Mouse (Mus musculus) v-Abl transformed pro-B cells (cell line): ENCODE measurements around the gene 4930407I10Rik.

Experiments
- in situ Hi-C, 2 experiments: fragments of 400-800 bp; cut with MboI; formaldehyde crosslinking; loops; one replicate each; pipeline ENCODE4 v1.15.1; 2025; ENCODE audit not compliant: unreplicated experiment in 2 of 2

The 4930407I10Rik gene

GRCm38 (mm10) chr15:82046246-82046891 lies 12.6 kb upstream of the 4930407I10Rik start:
- in situ Hi-C loops: loop anchor here in 1 of 2 experiments (5.0 to 25.0 kb wide), 3 partner anchors 34 to 1509 kb away; no protein-coding TSS in a partner anchor

GRCm38 (mm10) chr15:82047080-82047883 lies 11.7 kb upstream of the 4930407I10Rik start, which contains the start of gene Snu13:
Snu13 (minus strand) TSS chr15:82047598.
- in situ Hi-C loops: loop anchor here in 1 of 2 experiments (5.0 to 25.0 kb wide), 3 partner anchors 35 to 1510 kb away; no protein-coding TSS in a partner anchor

- in situ Hi-C loops: loop anchor here (10.0 to 25.0 kb wide), 2 partner anchors 98 to 2010 kb away; partner anchors contain the start of gene Efcab6 (in 1 of the 2)
These were observed 6.4 kb upstream of the 4930407I10Rik start for GRCm38 (mm10) chr15:82052544-82052943.

- in situ Hi-C loops: loop anchor here (5.0 to 25.0 kb wide), 3 partner anchors 48 to 1998 kb away; partner anchors contain the start of gene Efcab6 (in 1 of the 2)
These were observed 5.0 kb downstream of the 4930407I10Rik start for GRCm38 (mm10) chr15:82063909-82064308.

GRCm38 (mm10) chr15:82065511-82065910 lies 6.6 kb downstream of the 4930407I10Rik start:
- in situ Hi-C loops: loop anchor here (5.0 to 25.0 kb wide), 4 partner anchors 49 to 1997 kb away; partner anchors contain the start of gene Efcab6 (in 1 of the 2)

- in situ Hi-C loops: loop anchor here (5.0 to 25.0 kb wide), 4 partner anchors 45 to 1992 kb away; partner anchors contain the start of gene Efcab6 (in 1 of the 2)
These were observed 10.9 kb downstream of the 4930407I10Rik start, which contains the start of gene Mei1 for GRCm38 (mm10) chr15:82069898-82070297. Mei1 (plus strand) TSS chr15:82069996.

- in situ Hi-C loops: loop anchor here in 1 of 2 experiments (25.0 kb wide), 1 partner anchor 1990 kb away; the partner anchor contains the start of gene Efcab6
These were observed 13.0 kb downstream of the 4930407I10Rik start for GRCm38 (mm10) chr15:82071816-82072469.

- in situ Hi-C loops: loop anchor here in 1 of 2 experiments (25.0 kb wide), 1 partner anchor 1989 kb away; the partner anchor contains the start of gene Efcab6
These were observed 14.5 kb downstream of the 4930407I10Rik start for GRCm38 (mm10) chr15:82073490-82073889.

GRCm38 (mm10) chr15:82079883-82080282 lies 20.9 kb downstream of the 4930407I10Rik start:
- in situ Hi-C loops: loop anchor here in 1 of 2 experiments (25.0 kb wide), 1 partner anchor 1657 kb away; the partner anchor contains the start of gene Scube1

- in situ Hi-C loops: loop anchor here in 1 of 2 experiments (25.0 kb wide), 1 partner anchor 1656 kb away; the partner anchor contains the start of gene Scube1
These were observed 22.2 kb downstream of the 4930407I10Rik start for GRCm38 (mm10) chr15:82081161-82081560.

GRCm38 (mm10) chr15:82085606-82086005 lies 26.7 kb downstream of the 4930407I10Rik start:
- in situ Hi-C loops: loop anchor here in 1 of 2 experiments (25.0 kb wide), 1 partner anchor 1652 kb away; the partner anchor contains the start of gene Scube1

- in situ Hi-C loops: loop anchor here in 1 of 2 experiments (25.0 kb wide), 1 partner anchor 1651 kb away; the partner anchor contains the start of gene Scube1
These were observed 27.2 kb downstream of the 4930407I10Rik start for GRCm38 (mm10) chr15:82086131-82086530.

- in situ Hi-C loops: loop anchor here in 1 of 2 experiments (25.0 kb wide), 1 partner anchor 1650 kb away; the partner anchor contains the start of gene Scube1
These were observed 28.3 kb downstream of the 4930407I10Rik start for GRCm38 (mm10) chr15:82087266-82087665.

- in situ Hi-C loops: loop anchor here in 1 of 2 experiments (25.0 kb wide), 1 partner anchor 1646 kb away; the partner anchor contains the start of gene Scube1
These were observed 32.1 kb downstream of the 4930407I10Rik start for GRCm38 (mm10) chr15:82091061-82091460.

GRCm38 (mm10) chr15:82106953-82107555 lies 48.1 kb downstream of the 4930407I10Rik start:
- in situ Hi-C loops: loop anchor here (5.0 to 10.0 kb wide), 2 partner anchors 155 to 652 kb away; no protein-coding TSS in a partner anchor
